Mouse (Mus musculus) retina, postnatal 7 days (tissue): Measurements from ENCODE around the gene Gramd1b.
A peak's percentile ranks its signal among the peaks of the same experiment; 100 is the strongest.

Experiments
- DNase-seq: peaks from one replicate; pipeline ENCODE4 v3.0.0-alpha.2; 2012; ENCODE audit warnings: low read depth, low spot score

Gramd1b gene

GRCm38 (mm10) chr9:40531027-40531621 lies at the start of gene Gramd1b:
Gene Gramd1b (minus strand): TSS chr9:40531383.
- DNase-seq: no peak

GRCm38 (mm10) chr9:40578726-40579625 lies 47.8 kb upstream of the Gramd1b start:
- DNase-seq: no peak

GRCm38 (mm10) chr9:40577132-40577531 lies 45.9 kb upstream of the Gramd1b start:
- no peak for DNase-seq

- no peak for DNase-seq
Measured at GRCm38 (mm10) chr9:40575053-40575985, 44.1 kb upstream of the Gramd1b start.

GRCm38 (mm10) chr9:40571280-40571679 lies 40.1 kb upstream of the Gramd1b start:
- DNase-seq: no peak

GRCm38 (mm10) chr9:40568070-40568469 lies 36.9 kb upstream of the Gramd1b start:
- DNase-seq: no peak

GRCm38 (mm10) chr9:40563750-40564149 lies 32.6 kb upstream of the Gramd1b start:
- no peak for DNase-seq

GRCm38 (mm10) chr9:40559646-40560045 lies 28.5 kb upstream of the Gramd1b start:
- DNase-seq: no peak

- no peak for DNase-seq
Measured at GRCm38 (mm10) chr9:40557796-40558195, 26.6 kb upstream of the Gramd1b start.

GRCm38 (mm10) chr9:40556396-40556795 lies 25.2 kb upstream of the Gramd1b start:
- no peak for DNase-seq

- DNase-seq: no peak
Measured at GRCm38 (mm10) chr9:40555243-40555642, 24.1 kb upstream of the Gramd1b start.

GRCm38 (mm10) chr9:40547876-40548275 lies 16.7 kb upstream of the Gramd1b start:
- no peak for DNase-seq

GRCm38 (mm10) chr9:40545193-40545592 lies 14.0 kb upstream of the Gramd1b start:
- DNase-seq: no peak

- DNase-seq: no peak
Measured at GRCm38 (mm10) chr9:40539588-40540140, 8.5 kb upstream of the Gramd1b start.

GRCm38 (mm10) chr9:40537708-40538105 lies 6.5 kb upstream of the Gramd1b start:
- DNase-seq: peak; percentile 49

GRCm38 (mm10) chr9:40537044-40537707 lies 6.0 kb upstream of the Gramd1b start:
- DNase-seq: no peak

GRCm38 (mm10) chr9:40530536-40530935 lies 647 bp downstream of the Gramd1b start:
- no peak for DNase-seq

- DNase-seq: no peak
Measured at GRCm38 (mm10) chr9:40528733-40529132, 2.5 kb downstream of the Gramd1b start.

- no peak for DNase-seq
Measured at GRCm38 (mm10) chr9:40526928-40527327, 4.3 kb downstream of the Gramd1b start.

GRCm38 (mm10) chr9:40522156-40522555 lies 9.0 kb downstream of the Gramd1b start:
- DNase-seq: no peak

GRCm38 (mm10) chr9:40521097-40521496 lies 10.1 kb downstream of the Gramd1b start:
- no peak for DNase-seq
